9 mouse cellular contexts compared by ENCODE assay signal in the genomic region with DNA sequence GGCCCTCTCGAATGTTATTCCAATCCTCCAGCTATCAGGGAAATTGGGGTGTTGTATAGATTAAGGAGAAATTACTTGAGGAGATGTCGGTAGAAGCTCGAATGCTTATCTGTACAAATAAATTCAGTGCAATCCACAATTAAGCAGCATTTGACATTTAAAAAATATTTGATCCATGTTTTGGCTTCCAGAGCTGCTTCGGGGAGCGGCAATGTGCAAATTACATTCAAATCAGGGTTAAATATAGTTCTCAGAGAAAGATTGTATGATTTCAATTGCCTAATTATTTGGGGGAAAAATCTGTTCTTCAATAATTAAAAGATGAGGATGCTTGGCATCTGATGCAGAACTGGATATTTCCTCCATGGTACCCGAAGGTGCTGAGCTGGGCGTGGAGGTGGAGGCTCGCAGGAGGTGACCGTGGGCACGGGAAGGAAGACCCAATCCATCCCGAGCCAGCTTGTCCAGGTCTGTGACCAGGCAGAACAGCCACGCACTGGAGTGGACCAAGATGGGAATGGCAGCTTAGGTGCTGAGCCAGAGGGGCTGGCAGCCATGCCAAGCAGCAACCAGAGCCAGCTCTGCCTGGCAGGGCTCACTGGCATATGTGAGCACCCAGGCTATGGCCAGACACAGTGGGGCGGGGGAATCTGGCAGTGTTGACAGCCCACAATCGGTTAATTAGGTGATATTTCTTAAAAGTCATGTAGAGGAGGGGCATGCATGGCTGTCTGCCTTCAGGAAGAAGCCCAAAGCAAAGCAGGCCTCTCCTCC.
A peak's percentile ranks its signal among the peaks of the same experiment; 100 is the strongest.
DNase-seq lines count a peak whose midpoint lies in the region; ATAC-seq and TF ChIP-seq lines count a peak whose summit lies in the region.
"Had no signal": no experiment of that assay in that cellular context is flagged by ENCODE, and none has a peak within 500 bp of the region (broad histone marks: within the 10 kb centered on the region; RNA-seq: fewer than 3 reads in every experiment).

No protein-coding gene starts in this region.

- H3K4me2 ChIP-seq in heart, embryonic 11.5 days = no peak overlapping the region

- no peaks in the 10 kb centered on the region for H3K27me3 ChIP-seq in heart, adult 2 months (ENCODE audit: control insufficient read depth, insufficient read depth, low read length)
- H3K27me3 ChIP-seq in heart, embryonic 11.5 days (ENCODE audit: control insufficient read depth, insufficient read depth, low read length) = no peaks in the 10 kb centered on the region; the same call in none of the 2 replicates
- peaks cover 62% of the 10 kb centered on the region for H3K27me3 ChIP-seq in limb, embryonic 10.5 days (ENCODE audit: low read depth, poor library complexity, severe bottlenecking)

- H3K36me3 ChIP-seq in heart, adult 2 months (ENCODE audit: control insufficient read depth, insufficient read depth, low read length) = no peaks in the 10 kb centered on the region
- H3K36me3 ChIP-seq in heart, embryonic 11.5 days (ENCODE audit: control insufficient read depth, insufficient read depth, low read length) = no peaks in the 10 kb centered on the region
- no peaks in the 10 kb centered on the region for H3K36me3 ChIP-seq in limb, embryonic 10.5 days

- WGBS in heart, adult 2 months = 75% methylated on average over 14 of the region's 14 CpGs
- WGBS in heart, embryonic 11.5 days (ENCODE audit: insufficient replicate concordance) = 76% methylated on average over 14 of the region's 14 CpGs
- 89% methylated on average over 14 of the region's 14 CpGs for WGBS in limb, embryonic 10.5 days

- no peak for TF ChIP-seq EP300 in heart, adult 2 months (IDR thresholded peaks at IDR 0.05; ENCODE audit: insufficient read depth, low read depth, low read length)

- intact Hi-C loops in heart, adult 2 months (cut with DNase I) = no loop called here
- intact Hi-C loops in left cerebral cortex, postnatal 10 days (cut with DNase I) = no loop called here

- ATAC-seq in heart, embryonic 11.5 days (replicated peaks; ENCODE audit: insufficient number of reproducible peaks, low FRiP score, low TSS enrichment) = no peak

- TF ChIP-seq POLR2A in heart, adult 2 months (IDR thresholded peaks at IDR 0.05; ENCODE audit: insufficient read depth, low read depth, low read length) = no peak

- H3K4me1 ChIP-seq in heart, adult 2 months (ENCODE audit: control insufficient read depth, insufficient read depth, low read length) = no peaks in the 10 kb centered on the region
- H3K4me1 ChIP-seq in heart, embryonic 11.5 days (ENCODE audit: control insufficient read depth, insufficient read depth, low read length) = no peaks in the 10 kb centered on the region
- peaks cover 49% of the 10 kb centered on the region for H3K4me1 ChIP-seq in limb, embryonic 10.5 days

- H3K4me3 ChIP-seq in heart, adult 2 months = no peak overlapping the region
- no peak overlapping the region for H3K4me3 ChIP-seq in heart, embryonic 11.5 days (ENCODE audit: low read depth, low read length)
- H3K4me3 ChIP-seq in limb, embryonic 10.5 days = no peak overlapping the region

- no peaks in the 10 kb centered on the region for H3K9me3 ChIP-seq in heart, embryonic 11.5 days (replicated peaks; ENCODE audit: control insufficient read depth, low read length)
- H3K9me3 ChIP-seq in limb, embryonic 10.5 days (replicated peaks) = no peaks in the 10 kb centered on the region

- no peaks in the 10 kb centered on the region for H3K79me2 ChIP-seq in heart, adult 2 months (replicated peaks; ENCODE audit: control insufficient read depth, insufficient read depth, low read length)

- no peak overlapping the region for H3K9ac ChIP-seq in heart, adult 2 months (ENCODE audit: low read depth, low read length)
- no peak overlapping the region for H3K9ac ChIP-seq in heart, embryonic 11.5 days (ENCODE audit: low read depth, low read length)

- peak; percentile 44 to 57 for DNase-seq in heart, adult 2 months
- peak; percentile 76 for DNase-seq in cerebellum, adult 11 months
- peak; percentile 28 to 60 for DNase-seq in frontal cortex, postnatal 36 days (ENCODE audit: low spot score in 2 of 2)
- DNase-seq in left cerebral cortex, postnatal 10 days (ENCODE audit: extremely low spot score in 1 of 2, low spot score in 2 of 2) = peak; percentile 59 to 71
- no peak for DNase-seq in embryo, embryonic 10.5 days (ENCODE audit: low spot score)
- DNase-seq in kidney, adult 8-10 months = no peak
- no peak for DNase-seq in limb, embryonic 10.5 days (ENCODE audit: low spot score)
- DNase-seq: retina, postnatal 1 day had no signal

- TF ChIP-seq CTCF in heart, adult 2 months (IDR thresholded peaks at IDR 0.05) = no peak

- no peak overlapping the region for H3K27ac ChIP-seq in heart, adult 2 months
- H3K27ac ChIP-seq in heart, embryonic 11.5 days (ENCODE audit: low read depth, low read length) = no peak overlapping the region
- H3K27ac ChIP-seq in limb, embryonic 10.5 days = no peak overlapping the region

Comparison
In these comparisons a context has a peak if more than half of its experiments do, and no peak if none do; other contexts are left out.
1. DNase-seq: peak in heart, adult 2 months (2 of 2), cerebellum, adult 11 months (single experiment), frontal cortex, postnatal 36 days (2 of 2) and left cerebral cortex, postnatal 10 days (2 of 2); none in embryo, embryonic 10.5 days (single experiment), kidney, adult 8-10 months (0 of 2) and limb, embryonic 10.5 days (single experiment).